Mouse (Mus musculus): ENCODE data around the gene Lpp. TPM values are rescaled to one million over a fixed set of nuclear protein-coding genes. Genes with fewer than 3 reads are reported as not detected.

The Lpp gene
- total and polyA plus RNA-seq, 3 experiments = not detected

- Histone ChIP-seq H3K4me1 (ENCODE audit: control insufficient read depth in 1 of 2, insufficient read depth in 2 of 2, low read length in 2 of 2) (no peaks in the 10 kb centered on the region), H3K27me3 (ENCODE audit: control insufficient read depth in 1 of 2, insufficient read depth in 2 of 2, low read length in 2 of 2) (no peaks in the 10 kb centered on the region), H3K79me2 (ENCODE audit: control insufficient read depth, insufficient read depth, low read length, poor library complexity) (no peaks in the 10 kb centered on the region), H3K9me3 (replicated peaks; ENCODE audit: insufficient read depth, low read length) (no peaks in the 10 kb centered on the region), H3K9ac (ENCODE audit: control insufficient read depth, low read depth, low read length, poor library complexity, severe bottlenecking) (no peak overlapping the region), H3K27ac (ENCODE audit: control insufficient read depth, low read depth, low read length) (no peak overlapping the region), H3K36me3 (ENCODE audit: control insufficient read depth in 1 of 2, insufficient read depth in 2 of 2, low read length in 2 of 2) (no peaks in the 10 kb centered on the region), H3K4me3 (ENCODE audit: control insufficient read depth in 1 of 2, insufficient read depth in 1 of 2, low read depth in 2 of 2, low read length in 2 of 2) (no peak overlapping the region)
- TF ChIP-seq TBP (IDR thresholded peaks at IDR 0.05; ENCODE audit: low read depth, low read length) (no peak), CTCF (IDR thresholded peaks at IDR 0.05 in 2 of 3, conservative IDR thresholded peaks at IDR 0.05 in 1 of 3; ENCODE audit: control insufficient read depth in 1 of 3, insufficient read depth in 1 of 3, low read depth in 2 of 3, low read length in 3 of 3, poor library complexity in 1 of 3, severe bottlenecking in 1 of 3) (no peak), BHLHE40 (IDR thresholded peaks at IDR 0.05; ENCODE audit: borderline replicate concordance, low read depth, low read length) (no peak), USF2 (IDR thresholded peaks at IDR 0.05; ENCODE audit: borderline replicate concordance in 1 of 2, insufficient read depth in 1 of 2, low read depth in 1 of 2, low read length in 2 of 2) (no peak), ZNF384 (IDR thresholded peaks at IDR 0.05; ENCODE audit: low read depth, low read length) (no peak), MAFK (IDR thresholded peaks at IDR 0.05; ENCODE audit: borderline replicate concordance, low read depth, low read length) (no peak), JUND (IDR thresholded peaks at IDR 0.05; ENCODE audit: low read depth, low read length) (no peak), UBTF (IDR thresholded peaks at IDR 0.05; ENCODE audit: borderline replicate concordance, insufficient read depth, low read depth, low read length) (no peak), POLR2A (IDR thresholded peaks at IDR 0.05; ENCODE audit: control insufficient read depth in 1 of 2, insufficient read depth in 1 of 2, low read depth in 1 of 2, low read length in 2 of 2, poor library complexity in 1 of 2) (no peak), EP300 (IDR thresholded peaks at IDR 0.05; ENCODE audit: low read depth in 1 of 2, low read length in 2 of 2) (no peak), POLR2AphosphoS5 (IDR thresholded peaks at IDR 0.05; ENCODE audit: borderline replicate concordance, low read depth, low read length) (no peak), ZKSCAN1 (IDR thresholded peaks at IDR 0.05; ENCODE audit: low read depth, low read length) (no peak), POLR2AphosphoS2 (IDR thresholded peaks at IDR 0.05; ENCODE audit: low read length) (no peak), TCF12 (IDR thresholded peaks at IDR 0.05; ENCODE audit: low read depth, low read length) (no peak), MEF2A (IDR thresholded peaks at IDR 0.05; ENCODE audit: extremely low read depth, insufficient replicate concordance, low read depth, low read length, poor library complexity, severe bottlenecking) (no peak)
- DNase-seq (ENCODE audit: low read depth, low spot score) = no peak
These were observed 51.5 kb downstream of the Lpp start for GRCm38 (mm10) chr16:24444818-24445217.

GRCm38 (mm10) chr16:24445473-24445872, 52.2 kb downstream of the Lpp start:
- H3K9me3 ChIP-seq (replicated peaks; ENCODE audit: insufficient read depth, low read length) = no peaks in the 10 kb centered on the region
- H3K36me3 ChIP-seq (ENCODE audit: control insufficient read depth in 1 of 2, insufficient read depth in 2 of 2, low read length in 2 of 2) = no peaks in the 10 kb centered on the region
- DNase-seq (ENCODE audit: low read depth, low spot score) = no peak
- H3K4me3 ChIP-seq (ENCODE audit: control insufficient read depth in 1 of 2, insufficient read depth in 1 of 2, low read depth in 2 of 2, low read length in 2 of 2) = no peak overlapping the region
- no peaks in the 10 kb centered on the region for H3K4me1 ChIP-seq (ENCODE audit: control insufficient read depth in 1 of 2, insufficient read depth in 2 of 2, low read length in 2 of 2)
- H3K27me3 ChIP-seq (ENCODE audit: control insufficient read depth in 1 of 2, insufficient read depth in 2 of 2, low read length in 2 of 2) = no peaks in the 10 kb centered on the region
- TF ChIP-seq ETS1 (IDR thresholded peaks at IDR 0.05; ENCODE audit: low read depth, low read length) (no peak), ZKSCAN1 (IDR thresholded peaks at IDR 0.05; ENCODE audit: low read depth, low read length) (no peak), TCF12 (IDR thresholded peaks at IDR 0.05; ENCODE audit: low read depth, low read length) (no peak), JUND (IDR thresholded peaks at IDR 0.05; ENCODE audit: low read depth, low read length) (no peak), CHD1 (IDR thresholded peaks at IDR 0.05; ENCODE audit: low read depth, low read length) (no peak), MAX (IDR thresholded peaks at IDR 0.05; ENCODE audit: low read length) (no peak), GABPA (IDR thresholded peaks at IDR 0.05; ENCODE audit: low read depth, low read length) (no peak), POLR2AphosphoS5 (IDR thresholded peaks at IDR 0.05; ENCODE audit: borderline replicate concordance, low read depth, low read length) (no peak)
- no peaks in the 10 kb centered on the region for H3K79me2 ChIP-seq (ENCODE audit: control insufficient read depth, insufficient read depth, low read length, poor library complexity)
- no peak overlapping the region for H3K9ac ChIP-seq (ENCODE audit: control insufficient read depth, low read depth, low read length, poor library complexity, severe bottlenecking)
- H3K27ac ChIP-seq (ENCODE audit: control insufficient read depth, low read depth, low read length) = no peak overlapping the region
